27 mouse cellular contexts compared by ENCODE assay signal in the genomic region with DNA sequence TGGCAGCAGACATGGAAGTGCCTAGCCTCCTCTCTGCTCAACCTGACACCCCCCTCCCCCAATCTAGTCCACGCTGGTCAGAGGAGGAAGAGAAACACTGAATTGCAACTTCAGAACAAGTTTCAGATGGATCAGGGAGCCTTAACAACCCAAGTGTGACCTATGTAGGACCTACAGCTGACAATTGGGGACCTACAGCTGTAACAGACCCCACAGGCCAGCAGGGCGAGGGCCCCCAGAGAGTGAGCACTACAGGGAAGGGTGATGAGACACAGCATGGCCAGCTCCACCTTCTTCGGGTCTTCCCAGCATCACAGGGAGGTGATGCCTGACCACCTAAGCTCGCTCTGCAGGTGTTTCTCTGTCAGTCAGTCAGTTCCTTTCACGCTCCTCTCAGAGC. TPM values are rescaled to one million over a fixed set of nuclear protein-coding genes. Genes with fewer than 3 reads are reported as not detected.
DNase-seq lines count a peak whose midpoint lies in the region; ATAC-seq and TF ChIP-seq lines count a peak whose summit lies in the region.
"Had no signal": no experiment of that assay in that cellular context is flagged by ENCODE, and none has a peak within 500 bp of the region (broad histone marks: within the 10 kb centered on the region; RNA-seq: fewer than 3 reads in every experiment).

No protein-coding gene starts in this region.

- H3K27ac ChIP-seq in heart, embryonic 10.5 days: peak overlapping the region; percentile 1; the same call in 1 of the 2 replicates
- peak overlapping the region; percentile 80 for H3K27ac ChIP-seq in heart, embryonic 13.5 days (replicated peaks)
- no peak overlapping the region for H3K27ac ChIP-seq in heart, adult 2 months
- no peak overlapping the region for H3K27ac ChIP-seq in heart, postnatal 0 days (ENCODE audit: low read depth)
- H3K27ac ChIP-seq: embryonic facial prominence, embryonic 13.5 days; embryonic facial prominence, embryonic 15.5 days; forebrain, embryonic 10.5 days; forebrain, embryonic 12.5 days had no signal

- H3ac ChIP-seq in myocyte (ENCODE audit: control insufficient read depth, insufficient read length): no peak overlapping the region

- no peaks in the 10 kb centered on the region for H3K36me3 ChIP-seq in heart, embryonic 10.5 days
- H3K36me3 ChIP-seq in heart, embryonic 13.5 days: no peaks in the 10 kb centered on the region
- H3K36me3 ChIP-seq in heart, adult 2 months (ENCODE audit: control insufficient read depth, insufficient read depth, low read length): no peaks in the 10 kb centered on the region
- H3K36me3 ChIP-seq in heart, postnatal 0 days (replicated peaks; ENCODE audit: control insufficient read depth, insufficient read depth, low read length): no peaks in the 10 kb centered on the region
- no peaks in the 10 kb centered on the region for H3K36me3 ChIP-seq in myocyte (ENCODE audit: control insufficient read depth, insufficient read depth)
- H3K36me3 ChIP-seq: embryonic facial prominence, embryonic 13.5 days; embryonic facial prominence, embryonic 15.5 days; forebrain, embryonic 10.5 days; forebrain, embryonic 12.5 days had no signal

- H3K27me3 ChIP-seq in heart, embryonic 10.5 days (ENCODE audit: insufficient read depth, poor library complexity, severe bottlenecking): peaks cover 13% of the 10 kb centered on the region
- peaks cover 19% of the 10 kb centered on the region for H3K27me3 ChIP-seq in heart, embryonic 13.5 days (replicated peaks)
- H3K27me3 ChIP-seq in heart, adult 2 months (ENCODE audit: control insufficient read depth, insufficient read depth, low read length): no peaks in the 10 kb centered on the region
- H3K27me3 ChIP-seq in heart, postnatal 0 days (ENCODE audit: control insufficient read depth, insufficient read depth, low read length): 0 out of 2 replicates have a peak, but pooled peaks cover 5% of the 10 kb centered on the region
- H3K27me3 ChIP-seq in myocyte (ENCODE audit: control insufficient read depth, insufficient read depth, insufficient read length): no peaks in the 10 kb centered on the region
- H3K27me3 ChIP-seq: embryonic facial prominence, embryonic 15.5 days had no signal

- no peak for DNase-seq in heart, embryonic 10.5 days (ENCODE audit: low spot score)
- no peak for DNase-seq in heart, postnatal 4 days
- no peak for DNase-seq in heart, adult 2 months
- DNase-seq in heart, postnatal 0 days (ENCODE audit: low spot score): peak; percentile 5
- no peak for DNase-seq in heart, adult 9 months (ENCODE audit: low spot score in 2 of 2)
- DNase-seq in natural killer cell, adult 2 months (ENCODE audit: low spot score in 2 of 2): no peak
- DNase-seq: adrenal gland, adult 2 months; adrenal gland, postnatal 10 days; adrenal gland, postnatal 25 days; cerebellum, adult 11 months; cerebellum, adult 18-20 months; cerebellum, adult 8-10 months; cerebellum, adult 9-11 months; cerebellum, postnatal 14 days; cerebellum, postnatal 36 days; embryo, embryonic 11 days had no signal

- no peaks in the 10 kb centered on the region for H3K79me2 ChIP-seq in heart, adult 2 months (replicated peaks; ENCODE audit: control insufficient read depth, insufficient read depth, low read length)
- H3K79me2 ChIP-seq in myocyte (ENCODE audit: control insufficient read depth, insufficient read depth): no peaks in the 10 kb centered on the region

- no peak for TF ChIP-seq POLR2A in heart, adult 2 months (IDR thresholded peaks at IDR 0.05; ENCODE audit: insufficient read depth, low read depth, low read length)
- TF ChIP-seq POLR2A in myocyte (IDR thresholded peaks at IDR 0.05; ENCODE audit: insufficient read length, low read depth): peak; percentile 20

- ATAC-seq in heart, embryonic 13.5 days (ENCODE audit: extremely low read depth, insufficient number of reproducible peaks, low FRiP score, low TSS enrichment): no peak
- ATAC-seq in heart, postnatal 0 days (ENCODE audit: insufficient read depth, low read depth): no peak
- ATAC-seq: forebrain, embryonic 14.5 days had no signal

- no peak overlapping the region for H3K4me2 ChIP-seq in heart, embryonic 13.5 days
- no peak overlapping the region for H3K4me2 ChIP-seq in heart, postnatal 0 days (ENCODE audit: low read depth, low read length)
- peak overlapping the region; percentile 62 for H3K4me2 ChIP-seq in myocyte (ENCODE audit: low read depth)
- H3K4me2 ChIP-seq: embryonic facial prominence, embryonic 13.5 days; embryonic facial prominence, embryonic 15.5 days; forebrain, embryonic 12.5 days had no signal

- no peak for TF ChIP-seq EP300 in heart, adult 2 months (IDR thresholded peaks at IDR 0.05; ENCODE audit: insufficient read depth, low read depth, low read length)
- no peak for TF ChIP-seq EP300 in heart, postnatal 0 days (IDR thresholded peaks at IDR 0.05; ENCODE audit: low read depth)

- H3K9ac ChIP-seq in heart, embryonic 13.5 days: no peak overlapping the region
- no peak overlapping the region for H3K9ac ChIP-seq in heart, adult 2 months (ENCODE audit: low read depth, low read length)
- no peak overlapping the region for H3K9ac ChIP-seq in heart, postnatal 0 days (replicated peaks; ENCODE audit: low read depth, low read length)
- H3K9ac ChIP-seq: embryonic facial prominence, embryonic 13.5 days; embryonic facial prominence, embryonic 15.5 days; forebrain, embryonic 12.5 days had no signal

- TF ChIP-seq CTCF in heart, adult 2 months (IDR thresholded peaks at IDR 0.05): no peak
- no peak for TF ChIP-seq CTCF in heart, postnatal 0 days (IDR thresholded peaks at IDR 0.05; ENCODE audit: low read depth)

- 68% methylated on average over 5 of the region's 5 CpGs for WGBS in heart, embryonic 10.5 days
- WGBS in heart, embryonic 13.5 days: 68% methylated on average over 5 of the region's 5 CpGs
- WGBS in heart, adult 2 months: 90% methylated on average over 5 of the region's 5 CpGs
- 80% methylated on average over 5 of the region's 5 CpGs for WGBS in heart, postnatal 0 days

- intact Hi-C loops in heart, adult 2 months (cut with DNase I): no loop called here

- H3K9me3 ChIP-seq in heart, embryonic 10.5 days: no peaks in the 10 kb centered on the region
- no peaks in the 10 kb centered on the region for H3K9me3 ChIP-seq in heart, embryonic 13.5 days
- H3K9me3 ChIP-seq in heart, postnatal 0 days (replicated peaks; ENCODE audit: control insufficient read depth, low read length): no peaks in the 10 kb centered on the region
- H3K9me3 ChIP-seq: embryonic facial prominence, embryonic 13.5 days; embryonic facial prominence, embryonic 15.5 days; forebrain, embryonic 10.5 days; forebrain, embryonic 12.5 days had no signal

- H3K4me1 ChIP-seq in heart, embryonic 10.5 days: peaks cover 26% of the 10 kb centered on the region
- H3K4me1 ChIP-seq in heart, embryonic 13.5 days: peaks cover 36% of the 10 kb centered on the region
- H3K4me1 ChIP-seq in heart, adult 2 months (ENCODE audit: control insufficient read depth, insufficient read depth, low read length): peaks cover 7% of the 10 kb centered on the region
- peaks cover 19% of the 10 kb centered on the region for H3K4me1 ChIP-seq in heart, postnatal 0 days (ENCODE audit: control insufficient read depth, insufficient read depth)
- H3K4me1 ChIP-seq: embryonic facial prominence, embryonic 13.5 days; forebrain, embryonic 10.5 days; forebrain, embryonic 12.5 days had no signal

- H3K4me3 ChIP-seq in heart, embryonic 10.5 days: no peak overlapping the region
- no peak overlapping the region for H3K4me3 ChIP-seq in heart, embryonic 13.5 days
- no peak overlapping the region for H3K4me3 ChIP-seq in heart, adult 2 months
- no peak overlapping the region for H3K4me3 ChIP-seq in heart, postnatal 0 days (ENCODE audit: low read depth, low read length)
- no peak overlapping the region for H3K4me3 ChIP-seq in myocyte
- H3K4me3 ChIP-seq: embryonic facial prominence, embryonic 13.5 days; embryonic facial prominence, embryonic 15.5 days; erythroblast, embryonic 14.5 days; forebrain, embryonic 10.5 days; forebrain, embryonic 12.5 days had no signal

TF ChIP-seq in myocyte, 11 proteins besides CTCF, POLR2A, EP300 and RAD21:
- peak; percentile 71 for TF ChIP-seq POLR2AphosphoS2 (IDR thresholded peaks at IDR 0.05; ENCODE audit: insufficient read length, low read depth)
- no peak for TF ChIP-seq CEBPB (IDR thresholded peaks at IDR 0.05; ENCODE audit: insufficient read depth, poor library complexity, severe bottlenecking)
TF ChIP-seq in myocyte: peak in this region for 1.

RNA-seq across cellular contexts. Expression of a gene that starts 24.9 kb away (rescaled TPM):
- 2,168 and 3,634 TPM in 2 replicates for polyA plus RNA-seq in heart, embryonic 10.5 days (2016; fragmentation: Nextera tagmentation; extraction: Ambion mirVana)
- 1,000 to 10,000 TPM; 6,684 to 7,230 TPM for total RNA-seq in heart, postnatal 4 days (2021)
- polyA plus RNA-seq in heart, embryonic 13.5 days (2015; fragmentation: Nextera tagmentation; extraction: Ambion mirVana): 5,554 and 6,221 TPM in 2 replicates
- 1,000 to 10,000 TPM; 8,290 to 9,301 TPM for total RNA-seq in heart, adult 2 months (2021)
- polyA plus RNA-seq in heart, adult 2 months (2012; rRNA removed): 3,392 and 4,661 TPM in 2 replicates
- total RNA-seq in heart, postnatal 0 days (2014; rRNA removed; ENCODE audit: low replicate concordance): 1,865 and 1,929 TPM in 2 replicates
- polyA plus RNA-seq in heart, postnatal 0 days (2015; fragmentation: Nextera tagmentation; extraction: Ambion mirVana): 13,184 and 14,025 TPM in 2 replicates
- polyA plus RNA-seq in myocyte (2012; fragmentation: generic; extraction: Trizol): 2,000 TPM
- total RNA-seq: common myeloid progenitor, adult 5-6 weeks; MEL had no signal
- polyA plus RNA-seq: erythroblast, embryonic 14.5 days had no signal

RNA-seq across cellular contexts. Expression of a gene that starts 42.7 kb away (rescaled TPM):
- 3.3 and 6.8 TPM in 2 replicates for polyA plus RNA-seq in heart, embryonic 10.5 days (2016; fragmentation: Nextera tagmentation; extraction: Ambion mirVana)
- total RNA-seq in heart, postnatal 4 days (2021): 10 to 100 TPM in 1 of 2 experiments, 1 to 10 TPM in 1; 7.3 to 10.3 TPM
- 4.0 and 4.4 TPM in 2 replicates for polyA plus RNA-seq in heart, embryonic 13.5 days (2015; fragmentation: Nextera tagmentation; extraction: Ambion mirVana)
- 1 to 10 TPM; 7.2 to 7.3 TPM for total RNA-seq in heart, adult 2 months (2021)
- 13.2 and 16.2 TPM in 2 replicates for polyA plus RNA-seq in heart, adult 2 months (2012; rRNA removed)
- total RNA-seq in heart, postnatal 0 days (2014; rRNA removed; ENCODE audit: low replicate concordance): 4.4 and 32.9 TPM in 2 replicates
- polyA plus RNA-seq in heart, postnatal 0 days (2015; fragmentation: Nextera tagmentation; extraction: Ambion mirVana): 9.1 and 11.1 TPM in 2 replicates
- 0.46 TPM for polyA plus RNA-seq in myocyte (2012; fragmentation: generic; extraction: Trizol)
- total RNA-seq: adrenal gland, postnatal 25 days; common myeloid progenitor, adult 5-6 weeks; MEL had no signal
- polyA plus RNA-seq: erythroblast, embryonic 14.5 days had no signal

RNA-seq across cellular contexts. Expression of a gene that starts 57.9 kb away (rescaled TPM):
- polyA plus RNA-seq in heart, embryonic 10.5 days (2016; fragmentation: Nextera tagmentation; extraction: Ambion mirVana): 0.04 TPM in 1 of 2 replicates, not detected in the other
- under 1 TPM; 0.10 to 0.11 TPM for total RNA-seq in heart, postnatal 4 days (2021)
- polyA plus RNA-seq in heart, embryonic 13.5 days (2015; fragmentation: Nextera tagmentation; extraction: Ambion mirVana): 0.08 and 0.12 TPM in 2 replicates
- total RNA-seq in heart, adult 2 months (2021): not detected
- polyA plus RNA-seq in heart, adult 2 months (2012; rRNA removed): 0.03 and 0.16 TPM in 2 replicates
- 0.58 TPM in 1 of 2 replicates, not detected in the other for total RNA-seq in heart, postnatal 0 days (2014; rRNA removed; ENCODE audit: low replicate concordance)
- polyA plus RNA-seq in heart, postnatal 0 days (2015; fragmentation: Nextera tagmentation; extraction: Ambion mirVana): 0.05 TPM in 2 replicates
- 74.8 TPM for polyA plus RNA-seq in myocyte (2012; fragmentation: generic; extraction: Trizol)
- total RNA-seq: adrenal gland, adult 2 months; adrenal gland, postnatal 10 days; adrenal gland, postnatal 25 days; adrenal gland, postnatal 4 days; common myeloid progenitor, adult 5-6 weeks; MEL had no signal
- polyA plus RNA-seq: adrenal gland, adult 2 months; erythroblast, embryonic 14.5 days; forebrain, embryonic 14.5 days had no signal

Comparison
In these comparisons a context has a peak if more than half of its experiments do, and no peak if none do; other contexts are left out.
1. H3K27ac ChIP-seq: peak in heart, embryonic 10.5 days (single experiment) and heart, embryonic 13.5 days (single experiment); none in heart, adult 2 months (single experiment) and heart, postnatal 0 days (single experiment).
2. RNA of a gene that starts 57.9 kb away (polyA plus RNA-seq): 74.8 TPM in myocyte (single experiment); 0.03 to 0.16 TPM in heart, adult 2 months, 0.08 to 0.12 TPM in heart, embryonic 13.5 days, 0.05 TPM in heart, postnatal 0 days and 0.04 TPM in heart, embryonic 10.5 days; every median in the first group is over 10 times any median in the second.